Comparison of ENCODE assay signal across 15 mouse cellular contexts in the genomic region with DNA sequence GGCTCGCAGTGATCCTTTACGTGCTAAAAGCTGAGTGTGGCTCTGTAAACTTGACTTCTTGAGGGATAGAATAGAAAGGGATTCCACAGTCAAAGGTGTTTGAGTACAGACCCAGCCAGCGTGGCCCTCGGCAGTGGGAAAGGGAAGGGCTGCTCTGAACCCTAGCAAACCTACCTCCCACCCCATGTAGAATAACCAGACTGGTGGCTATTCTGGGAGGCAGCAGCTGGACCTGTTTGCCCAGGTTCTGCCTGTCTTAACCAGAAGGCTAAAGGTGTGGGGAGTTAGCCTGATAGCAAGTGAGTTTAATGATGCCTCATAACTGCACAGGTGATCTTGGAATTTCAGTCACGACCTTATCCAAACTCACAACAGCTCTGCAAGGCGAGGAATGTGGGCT. TPM values are rescaled to one million over a fixed set of nuclear protein-coding genes. Genes with fewer than 3 reads are reported as not detected.
A peak's percentile ranks its signal among the peaks of the same experiment; 100 is the strongest.
DNase-seq lines count a peak whose midpoint lies in the region; ATAC-seq lines count a peak whose summit lies in the region.
"Had no signal": no experiment of that assay in that cellular context is flagged by ENCODE, and none has a peak within 500 bp of the region (broad histone marks: within the 10 kb centered on the region; RNA-seq: fewer than 3 reads in every experiment).

No protein-coding gene starts in this region.

- H3K9ac ChIP-seq in midbrain, embryonic 15.5 days: no peak overlapping the region
- H3K9ac ChIP-seq in midbrain, embryonic 14.5 days (replicated peaks; ENCODE audit: low read length): no peak overlapping the region
- no peak overlapping the region for H3K9ac ChIP-seq in stomach, embryonic 16.5 days (ENCODE audit: low read length)
- H3K9ac ChIP-seq: embryonic facial prominence, embryonic 13.5 days; forebrain, embryonic 15.5 days; hindbrain, embryonic 15.5 days had no signal

- H3K27me3 ChIP-seq in midbrain, embryonic 15.5 days (replicated peaks): no peaks in the 10 kb centered on the region
- H3K27me3 ChIP-seq in midbrain, embryonic 14.5 days (ENCODE audit: control insufficient read depth, insufficient read depth, low read length): no peaks in the 10 kb centered on the region
- no peaks in the 10 kb centered on the region for H3K27me3 ChIP-seq in stomach, embryonic 16.5 days (ENCODE audit: control insufficient read depth, insufficient read depth, low read length)
- H3K27me3 ChIP-seq: forebrain, embryonic 15.5 days; hindbrain, embryonic 15.5 days had no signal

- no peak overlapping the region for H3K4me3 ChIP-seq in midbrain, embryonic 15.5 days
- H3K4me3 ChIP-seq in midbrain, embryonic 14.5 days (replicated peaks; ENCODE audit: low read depth, low read length): no peak overlapping the region
- H3K4me3 ChIP-seq in stomach, embryonic 16.5 days (replicated peaks; ENCODE audit: low read length): no peak overlapping the region
- H3K4me3 ChIP-seq: embryonic facial prominence, embryonic 13.5 days; forebrain, embryonic 15.5 days; hindbrain, embryonic 15.5 days had no signal

- H3K9me3 ChIP-seq in midbrain, embryonic 15.5 days: no peaks in the 10 kb centered on the region
- no peaks in the 10 kb centered on the region for H3K9me3 ChIP-seq in midbrain, embryonic 14.5 days (ENCODE audit: control insufficient read depth, low read length)
- H3K9me3 ChIP-seq in stomach, embryonic 16.5 days (replicated peaks; ENCODE audit: control insufficient read depth, low read length): no peaks in the 10 kb centered on the region
- H3K9me3 ChIP-seq: embryonic facial prominence, embryonic 13.5 days; forebrain, embryonic 15.5 days; hindbrain, embryonic 15.5 days had no signal

- no peak overlapping the region for H3K4me2 ChIP-seq in midbrain, embryonic 15.5 days
- H3K4me2 ChIP-seq in midbrain, embryonic 14.5 days (ENCODE audit: low read length): no peak overlapping the region
- H3K4me2 ChIP-seq in stomach, embryonic 16.5 days (ENCODE audit: low read depth, low read length): peak overlapping the region; percentile 26; the same call in 1 of the 2 replicates
- H3K4me2 ChIP-seq: embryonic facial prominence, embryonic 13.5 days; forebrain, embryonic 15.5 days; hindbrain, embryonic 15.5 days had no signal

- WGBS in midbrain, embryonic 15.5 days: 82% methylated on average over 6 of the region's 6 CpGs
- 89% methylated on average over 6 of the region's 6 CpGs for WGBS in midbrain, embryonic 14.5 days
- WGBS in stomach, embryonic 16.5 days: 64% methylated on average over 6 of the region's 6 CpGs

- H3K4me1 ChIP-seq in midbrain, embryonic 15.5 days: peaks cover 46% of the 10 kb centered on the region
- H3K4me1 ChIP-seq in midbrain, embryonic 14.5 days (ENCODE audit: control insufficient read depth, insufficient read depth, low read length): peaks cover 47% of the 10 kb centered on the region
- H3K4me1 ChIP-seq in stomach, embryonic 16.5 days (ENCODE audit: control insufficient read depth, insufficient read depth, low read length): peaks cover 62% of the 10 kb centered on the region

- H3K36me3 ChIP-seq in midbrain, embryonic 15.5 days (replicated peaks): no peaks in the 10 kb centered on the region
- H3K36me3 ChIP-seq in midbrain, embryonic 14.5 days (ENCODE audit: control insufficient read depth, insufficient read depth, low read length): no peaks in the 10 kb centered on the region
- no peaks in the 10 kb centered on the region for H3K36me3 ChIP-seq in stomach, embryonic 16.5 days (ENCODE audit: control insufficient read depth, insufficient read depth, low read length)
- H3K36me3 ChIP-seq: embryonic facial prominence, embryonic 13.5 days; forebrain, embryonic 15.5 days; hindbrain, embryonic 15.5 days had no signal

- 0 out of 2 replicates have a peak overlapping the region, but pooled peaks have one; percentile 27 for H3K27ac ChIP-seq in midbrain, embryonic 15.5 days
- no peak overlapping the region for H3K27ac ChIP-seq in midbrain, embryonic 14.5 days (replicated peaks; ENCODE audit: low read depth, low read length)
- H3K27ac ChIP-seq in stomach, embryonic 16.5 days (ENCODE audit: low read length): peak overlapping the region; percentile 73
- H3K27ac ChIP-seq: embryonic facial prominence, embryonic 13.5 days; forebrain, embryonic 15.5 days; hindbrain, embryonic 15.5 days had no signal

- DNase-seq in midbrain, embryonic 14.5 days: no peak
- peak; percentile 67 for DNase-seq in kidney, adult 11 months
- DNase-seq in kidney, postnatal 10 days: peak; percentile 61
- no peak for DNase-seq in spleen, postnatal 14 days (ENCODE audit: low spot score in 2 of 2)
- no peak for DNase-seq in right cerebral cortex, adult 2 months (ENCODE audit: low spot score in 2 of 2)
- DNase-seq: adrenal gland, postnatal 25 days; heart, adult 18-20 months; layer of hippocampus, adult 9-11 months; right cerebral cortex, postnatal 14 days had no signal

- no peak for ATAC-seq in midbrain, embryonic 15.5 days (replicated peaks)
- no peak for ATAC-seq in midbrain, embryonic 14.5 days (ENCODE audit: low FRiP score, low TSS enrichment)
- ATAC-seq in stomach, embryonic 16.5 days (ENCODE audit: insufficient read depth, low FRiP score): peak; percentile 85
- no peak for ATAC-seq in erythroblast, adult 5-6 weeks (replicated peaks; ENCODE audit: low FRiP score, poor library complexity, severe bottlenecking)
- ATAC-seq: forebrain, embryonic 15.5 days had no signal

RNA-seq across cellular contexts. Expression of a gene that starts 11.5 kb away (rescaled TPM):
- polyA plus RNA-seq in midbrain, embryonic 15.5 days (2015; fragmentation: Nextera tagmentation; extraction: Ambion mirVana): 0.36 and 0.52 TPM in 2 replicates
- 0.26 and 0.30 TPM in 2 replicates for polyA plus RNA-seq in midbrain, embryonic 14.5 days (2014; fragmentation: Nextera tagmentation; extraction: Ambion mirVana)
- polyA plus RNA-seq in stomach, embryonic 16.5 days (2015; fragmentation: Nextera tagmentation; extraction: Ambion mirVana): 22.0 and 22.4 TPM in 2 replicates
- total RNA-seq in erythroblast, adult 5-6 weeks (2015; ENCODE audit: low replicate concordance): not detected in 2 replicates
- 0.98 TPM in 1 of 2 replicates, not detected in the other for total RNA-seq in erythroblast, adult 5-6 weeks (2017; ENCODE audit: low replicate concordance)

RNA-seq across cellular contexts. Expression of a gene that starts 28.0 kb away (rescaled TPM):
- polyA plus RNA-seq in midbrain, embryonic 15.5 days (2015; fragmentation: Nextera tagmentation; extraction: Ambion mirVana): 39.3 and 47.2 TPM in 2 replicates
- 23.4 and 27.3 TPM in 2 replicates for polyA plus RNA-seq in midbrain, embryonic 14.5 days (2014; fragmentation: Nextera tagmentation; extraction: Ambion mirVana)
- 28.3 and 29.9 TPM in 2 replicates for polyA plus RNA-seq in stomach, embryonic 16.5 days (2015; fragmentation: Nextera tagmentation; extraction: Ambion mirVana)
- 138 and 146 TPM in 2 replicates for total RNA-seq in erythroblast, adult 5-6 weeks (2015; ENCODE audit: low replicate concordance)
- 214 and 245 TPM in 2 replicates for total RNA-seq in erythroblast, adult 5-6 weeks (2017; ENCODE audit: low replicate concordance)

Comparison
In these comparisons a context has a peak if more than half of its experiments do, and no peak if none do; other contexts are left out.
1. DNase-seq: peak in kidney, adult 11 months (single experiment) and kidney, postnatal 10 days (single experiment); none in midbrain, embryonic 14.5 days (single experiment), spleen, postnatal 14 days (0 of 2) and right cerebral cortex, adult 2 months (0 of 2).
2. RNA of a gene that starts 11.5 kb away (polyA plus RNA-seq): 22.0 to 22.4 TPM in stomach, embryonic 16.5 days; 0.36 to 0.52 TPM in midbrain, embryonic 15.5 days and 0.26 to 0.30 TPM in midbrain, embryonic 14.5 days; every median in the first group is over 10 times any median in the second.